Mouse (Mus musculus): ENCODE data around the gene Gm15737. TPM values are rescaled to one million over a fixed set of nuclear protein-coding genes. Genes with fewer than 3 reads are reported as not detected.

Gene Gm15737
- not detected in 2 replicates for polyA plus RNA-seq (2012; rRNA removed)

- DNase-seq (ENCODE audit: extremely low spot score in 1 of 2, low spot score in 1 of 2): peak; percentile 27 to 48
Measured at GRCm38 (mm10) chr6:92869089-92869581, at the start of gene Gm15737. TSS of gene Gm15737 (plus strand) at chr6:92869357.

- DNase-seq (ENCODE audit: extremely low spot score in 1 of 2, low spot score in 1 of 2): no peak
Measured at GRCm38 (mm10) chr6:92821606-92822005, 47.6 kb upstream of the Gm15737 start.

- DNase-seq (ENCODE audit: extremely low spot score in 1 of 2, low spot score in 1 of 2): no peak
Measured at GRCm38 (mm10) chr6:92822006-92822405, 47.2 kb upstream of the Gm15737 start.

GRCm38 (mm10) chr6:92823991-92824390 is 45.2 kb upstream of the Gm15737 start:
- no peak for DNase-seq (ENCODE audit: extremely low spot score in 1 of 2, low spot score in 1 of 2)

GRCm38 (mm10) chr6:92826561-92826960 is 42.6 kb upstream of the Gm15737 start:
- DNase-seq (ENCODE audit: extremely low spot score in 1 of 2, low spot score in 1 of 2): no peak

- no peak for DNase-seq (ENCODE audit: extremely low spot score in 1 of 2, low spot score in 1 of 2)
Measured at GRCm38 (mm10) chr6:92827360-92827759, 41.8 kb upstream of the Gm15737 start.

GRCm38 (mm10) chr6:92829148-92829547 is 40.0 kb upstream of the Gm15737 start:
- DNase-seq (ENCODE audit: extremely low spot score in 1 of 2, low spot score in 1 of 2): no peak

GRCm38 (mm10) chr6:92831106-92831505 is 38.1 kb upstream of the Gm15737 start:
- no peak for DNase-seq (ENCODE audit: extremely low spot score in 1 of 2, low spot score in 1 of 2)

- DNase-seq (ENCODE audit: extremely low spot score in 1 of 2, low spot score in 1 of 2): no peak
Measured at GRCm38 (mm10) chr6:92842000-92842399, 27.2 kb upstream of the Gm15737 start.

- no peak for DNase-seq (ENCODE audit: extremely low spot score in 1 of 2, low spot score in 1 of 2)
Measured at GRCm38 (mm10) chr6:92843474-92843873, 25.7 kb upstream of the Gm15737 start.

- DNase-seq (ENCODE audit: extremely low spot score in 1 of 2, low spot score in 1 of 2): no peak
Measured at GRCm38 (mm10) chr6:92845898-92846297, 23.3 kb upstream of the Gm15737 start.

GRCm38 (mm10) chr6:92846614-92847013 is 22.5 kb upstream of the Gm15737 start:
- no peak for DNase-seq (ENCODE audit: extremely low spot score in 1 of 2, low spot score in 1 of 2)

- no peak for DNase-seq (ENCODE audit: extremely low spot score in 1 of 2, low spot score in 1 of 2)
Measured at GRCm38 (mm10) chr6:92849208-92849607, 19.9 kb upstream of the Gm15737 start.

- peak; percentile 53 to 59 for DNase-seq (ENCODE audit: extremely low spot score in 1 of 2, low spot score in 1 of 2)
Measured at GRCm38 (mm10) chr6:92850250-92850649, 18.9 kb upstream of the Gm15737 start.

- no peak for DNase-seq (ENCODE audit: extremely low spot score in 1 of 2, low spot score in 1 of 2)
Measured at GRCm38 (mm10) chr6:92854873-92855272, 14.3 kb upstream of the Gm15737 start.

GRCm38 (mm10) chr6:92857761-92858160 is 11.4 kb upstream of the Gm15737 start:
- no peak for DNase-seq (ENCODE audit: extremely low spot score in 1 of 2, low spot score in 1 of 2)

- DNase-seq (ENCODE audit: extremely low spot score in 1 of 2, low spot score in 1 of 2): no peak
Measured at GRCm38 (mm10) chr6:92858721-92859510, 10.2 kb upstream of the Gm15737 start.

GRCm38 (mm10) chr6:92860285-92860912 is 8.8 kb upstream of the Gm15737 start:
- DNase-seq (ENCODE audit: extremely low spot score in 1 of 2, low spot score in 1 of 2): no peak

GRCm38 (mm10) chr6:92862599-92862998 is 6.6 kb upstream of the Gm15737 start:
- DNase-seq (ENCODE audit: extremely low spot score in 1 of 2, low spot score in 1 of 2): no peak

- DNase-seq (ENCODE audit: extremely low spot score in 1 of 2, low spot score in 1 of 2): peak in 1 of 2 experiments; percentile 17
Measured at GRCm38 (mm10) chr6:92869582-92870219, 544 bp downstream of the Gm15737 start.

- no peak for DNase-seq (ENCODE audit: extremely low spot score in 1 of 2, low spot score in 1 of 2)
Measured at GRCm38 (mm10) chr6:92871813-92872212, 2.7 kb downstream of the Gm15737 start.

Measured in frontal cortex, adult 2 months (tissue).